Mouse (Mus musculus) right cerebral cortex, postnatal 36 days (tissue): ENCODE measurements around the gene Kbtbd8.

Source experiments
- DNase-seq, 2 experiments: peaks; one replicate each; pipeline ENCODE4 v3.0.0; 2022; ENCODE audit warnings: low spot score in 2 of 2, mixed read lengths in 1 of 2

The Kbtbd8 gene

DNA sequence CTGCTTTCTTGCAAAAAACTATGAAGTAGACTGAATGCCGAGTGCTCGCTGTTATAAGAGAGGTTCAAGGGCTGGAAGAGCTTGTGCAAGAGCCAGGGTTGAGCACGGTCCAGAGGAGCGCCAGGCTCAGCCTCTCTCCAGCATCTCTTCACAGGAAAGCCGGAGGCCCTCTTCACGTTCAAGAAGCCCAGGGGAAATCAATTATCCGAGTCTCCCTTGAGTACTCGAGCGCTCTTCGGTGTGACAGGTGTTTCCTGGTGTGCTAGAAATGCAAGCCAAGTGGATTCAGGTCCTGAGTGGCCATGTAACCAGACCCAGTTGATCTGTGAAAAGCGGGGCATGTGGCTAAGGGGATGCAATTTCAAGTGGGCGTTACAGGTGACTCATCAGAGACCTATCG, at the start of gene Kbtbd8:
Kbtbd8 (plus strand) TSS at position 295 of the 400 bp plus-strand sequence.
- no peak for DNase-seq

- DNase-seq, result peak; percentile 14 to 29
These were observed 47.3 kb upstream of the Kbtbd8 start for GRCm38 (mm10) chr6:95069753-95070152.

GRCm38 (mm10) chr6:95085276-95085675, 31.8 kb upstream of the Kbtbd8 start:
- no peak for DNase-seq

- peak in 1 of 2 experiments; percentile 42 for DNase-seq
These were observed 29.7 kb upstream of the Kbtbd8 start for GRCm38 (mm10) chr6:95087154-95087846.

DNA sequence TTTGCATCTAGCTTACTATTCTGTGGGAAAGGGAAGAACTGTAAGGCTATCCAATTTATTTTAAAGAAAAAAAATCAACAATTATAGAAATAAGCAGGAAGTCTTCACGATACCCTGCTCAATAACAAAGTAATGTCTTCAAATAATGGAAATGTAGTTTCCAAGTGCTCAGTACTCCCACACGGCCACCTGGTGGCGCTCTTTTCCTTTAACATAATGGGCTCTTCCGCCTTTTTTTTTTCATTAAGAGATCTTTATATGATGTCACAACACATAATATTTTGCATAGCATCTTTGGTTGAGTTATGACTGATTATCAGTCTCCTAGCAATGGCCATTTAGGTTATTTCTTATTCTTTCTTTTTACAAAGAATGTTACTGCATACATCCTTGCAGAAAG, 29.0 kb upstream of the Kbtbd8 start:
- DNase-seq, result no peak

DNA sequence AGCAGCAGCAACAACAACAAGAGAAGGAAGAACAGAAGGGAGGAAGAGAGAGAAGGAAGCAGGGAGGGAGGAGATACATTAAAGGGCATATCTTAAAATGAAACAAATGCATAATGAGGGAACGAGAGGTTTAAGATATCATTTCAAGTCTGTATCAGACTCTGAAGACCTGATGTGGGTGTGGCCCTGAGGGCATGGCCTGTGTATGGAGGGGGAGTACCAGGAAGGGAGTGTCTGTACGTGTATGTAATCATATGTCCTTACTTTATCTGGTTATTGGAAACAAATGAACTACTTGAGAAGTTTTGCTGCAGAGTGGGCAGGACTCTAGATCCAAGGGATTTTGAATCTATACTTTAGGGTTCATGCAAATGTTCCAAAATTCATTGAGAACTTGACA, 22.3 kb upstream of the Kbtbd8 start:
- no peak for DNase-seq

DNA sequence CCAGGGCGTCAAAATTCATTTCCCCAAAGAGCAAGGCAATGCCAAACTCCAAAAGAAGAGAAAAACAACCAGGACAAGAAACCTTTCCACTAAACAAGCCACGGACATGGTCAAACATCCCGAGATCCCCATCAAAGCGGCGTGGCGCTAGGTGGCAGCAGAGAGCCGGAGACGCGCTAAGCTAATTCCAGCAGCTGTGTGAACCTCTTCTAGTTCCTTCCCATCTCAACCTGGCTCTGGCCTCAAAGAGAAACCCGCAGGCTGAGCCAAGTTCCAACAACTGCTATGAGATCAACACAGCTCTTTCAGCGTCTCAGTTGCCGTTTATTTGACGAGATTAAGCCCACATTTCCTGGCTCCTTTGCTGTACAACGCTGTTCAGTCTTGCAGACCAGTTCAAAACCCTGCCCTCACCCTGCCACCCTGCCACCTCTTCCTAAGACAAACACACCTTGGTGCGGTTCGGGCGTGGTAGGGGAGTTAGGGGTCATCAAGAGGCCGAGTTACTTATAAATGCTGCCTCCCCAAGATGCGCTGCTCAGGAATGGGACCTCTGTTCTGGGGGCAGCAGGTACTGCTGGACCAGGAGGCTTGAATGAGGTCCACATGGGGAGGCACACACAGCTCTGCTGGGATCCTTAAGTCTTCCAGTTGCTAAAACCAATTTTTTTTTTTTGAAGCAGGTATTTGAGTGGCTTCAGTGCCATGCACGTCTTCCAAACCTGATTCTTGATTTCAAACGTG, 18.5 kb upstream of the Kbtbd8 start:
- peak; percentile 66 to 77 for DNase-seq

DNA sequence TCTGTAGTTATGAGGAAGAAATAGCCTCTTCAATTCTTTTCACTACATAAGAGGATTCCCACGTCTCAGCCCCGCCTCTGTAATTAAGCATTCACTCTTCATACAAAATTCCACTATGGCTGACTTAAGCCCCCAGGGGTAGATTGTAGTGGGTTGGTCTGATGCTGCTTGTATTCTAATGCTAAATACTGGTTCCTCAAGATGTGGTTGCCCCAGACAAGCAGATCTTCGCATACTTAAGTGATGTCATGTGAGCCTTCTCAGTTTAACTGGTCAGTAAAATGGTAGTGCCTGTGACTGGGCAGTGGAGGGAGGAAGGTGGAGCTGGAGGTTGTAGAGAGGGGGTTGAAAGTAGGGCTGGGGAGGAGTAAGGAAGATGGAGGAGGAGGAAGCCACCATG, 13.3 kb upstream of the Kbtbd8 start:
- no peak for DNase-seq

- DNase-seq, result no peak
These were observed 8.6 kb upstream of the Kbtbd8 start for GRCm38 (mm10) chr6:95108437-95108836.

DNA sequence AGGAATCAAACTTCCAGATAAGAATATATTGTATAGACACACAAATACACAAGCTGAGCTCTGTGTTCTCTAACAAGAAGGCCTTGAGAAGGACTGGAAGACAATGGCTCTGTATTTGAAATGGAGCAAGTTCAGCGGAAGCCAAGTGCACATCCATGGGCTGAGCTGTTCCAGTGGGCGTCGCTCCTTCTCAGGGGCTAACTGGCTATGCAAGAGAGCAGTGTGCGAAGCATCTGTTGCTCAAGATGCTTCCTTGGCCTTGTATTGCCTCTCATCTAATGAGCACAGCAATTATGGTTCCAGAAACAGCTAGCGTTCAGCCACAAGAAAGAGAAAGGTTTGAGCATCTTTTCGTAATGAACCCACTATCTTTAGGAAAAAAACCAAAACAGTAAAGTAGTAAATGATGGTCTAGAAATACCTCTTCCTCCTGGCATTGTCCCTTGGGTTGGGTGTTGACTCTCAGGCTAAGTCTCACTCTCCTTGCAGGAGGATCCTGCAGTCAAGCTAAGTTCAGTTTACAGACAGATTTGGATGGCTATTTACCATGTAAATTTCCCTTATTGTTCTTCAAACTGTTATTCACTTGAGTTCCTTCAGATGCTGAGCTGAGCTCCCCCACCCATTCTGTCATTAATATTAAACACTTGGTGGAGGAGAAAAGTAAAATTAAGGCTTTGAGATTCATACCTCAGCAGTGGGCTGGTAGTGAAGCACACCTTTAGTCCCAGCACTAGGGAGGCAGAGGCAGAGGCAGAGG, 7.2 kb upstream of the Kbtbd8 start:
- no peak for DNase-seq

DNA sequence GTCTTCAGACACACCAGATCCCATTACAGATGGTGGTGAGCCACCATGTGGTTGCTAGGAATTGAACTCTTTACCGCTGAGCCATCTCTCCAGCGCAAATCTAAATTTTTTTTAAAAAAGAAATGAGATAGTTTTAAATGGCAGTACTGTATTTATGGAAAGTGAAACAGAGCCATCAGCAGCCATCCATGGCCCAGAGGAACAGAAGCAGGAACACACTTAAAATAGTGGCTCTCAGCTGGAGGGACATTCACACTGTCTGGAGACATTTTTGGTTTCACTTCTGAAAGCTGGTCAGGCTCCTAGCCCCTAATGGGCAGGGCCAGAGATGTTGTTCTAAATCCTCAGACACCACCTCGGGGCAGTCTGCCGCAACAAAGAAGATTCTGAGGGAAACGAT, 5.0 kb upstream of the Kbtbd8 start:
- no peak for DNase-seq

DNA sequence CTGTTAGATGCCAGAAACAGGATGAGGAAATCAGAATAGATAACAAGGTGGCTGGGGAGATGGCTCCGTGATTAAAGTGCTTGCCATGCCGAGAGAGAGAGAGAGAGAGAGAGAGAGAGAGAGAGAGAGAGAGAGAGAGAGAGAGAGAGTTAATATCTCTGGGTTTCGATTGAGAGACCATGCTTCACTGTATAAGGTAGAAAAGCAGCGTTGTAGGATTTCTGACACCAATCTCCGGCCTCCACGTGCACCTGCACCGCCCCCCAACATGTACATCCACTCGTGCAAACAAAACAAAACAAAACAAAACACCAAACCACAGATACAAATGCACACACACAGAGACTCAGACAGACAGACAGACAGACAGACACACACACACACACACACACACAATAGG, 527 bp upstream of the Kbtbd8 start:
- no peak for DNase-seq

GRCm38 (mm10) chr6:95117614-95118541, 838 bp downstream of the Kbtbd8 start:
- peak; percentile 95 to 98 for DNase-seq

DNA sequence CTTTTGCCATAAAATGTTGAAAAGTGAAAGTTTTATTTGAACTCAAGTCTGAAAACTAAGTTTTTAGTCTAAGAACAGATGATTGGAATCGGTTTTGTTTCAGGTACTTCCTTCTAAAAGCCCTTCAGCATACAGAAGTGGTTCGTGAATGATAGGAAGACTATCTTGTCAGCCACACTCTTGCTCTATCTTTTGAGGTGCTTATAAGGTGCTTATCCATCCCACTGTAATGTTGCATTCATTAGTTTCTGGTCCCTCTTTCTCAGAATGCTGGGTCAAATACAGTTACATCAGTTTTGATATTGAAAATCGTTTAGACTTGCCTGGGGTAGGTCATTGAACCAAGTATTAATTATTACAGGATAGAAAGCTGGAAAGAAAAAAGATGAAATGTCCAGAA, 2.3 kb downstream of the Kbtbd8 start:
- no peak for DNase-seq

DNA sequence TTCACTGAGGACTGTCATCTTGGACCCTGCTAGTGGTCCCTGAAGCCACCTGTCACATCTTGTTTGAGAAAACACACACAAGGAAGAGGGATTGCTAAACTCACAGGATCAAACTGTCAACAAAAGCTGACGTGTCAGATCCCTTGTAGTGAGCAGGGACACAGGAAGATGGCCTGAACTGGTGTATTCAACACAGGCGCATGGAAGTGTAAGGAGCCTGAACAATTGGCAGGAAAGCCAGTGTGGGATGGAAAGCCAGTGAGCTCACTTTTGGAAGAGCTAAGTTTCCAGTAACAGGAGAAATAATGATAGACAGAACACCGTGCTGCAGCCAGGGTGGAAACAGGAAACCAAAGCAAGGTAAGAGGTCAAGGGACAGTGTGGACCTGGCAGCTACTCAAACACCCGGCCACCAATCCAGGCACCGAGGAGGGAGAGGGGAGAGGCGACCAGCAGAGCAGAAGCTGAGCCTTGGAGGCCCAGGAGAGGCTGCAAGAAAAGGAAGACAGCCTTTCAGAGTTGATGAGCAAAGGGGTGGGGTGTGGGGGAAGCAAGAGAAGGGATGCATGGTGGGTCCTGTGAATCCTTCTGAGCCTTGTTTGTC, 33.0 kb downstream of the Kbtbd8 start:
- DNase-seq, result no peak

DNA sequence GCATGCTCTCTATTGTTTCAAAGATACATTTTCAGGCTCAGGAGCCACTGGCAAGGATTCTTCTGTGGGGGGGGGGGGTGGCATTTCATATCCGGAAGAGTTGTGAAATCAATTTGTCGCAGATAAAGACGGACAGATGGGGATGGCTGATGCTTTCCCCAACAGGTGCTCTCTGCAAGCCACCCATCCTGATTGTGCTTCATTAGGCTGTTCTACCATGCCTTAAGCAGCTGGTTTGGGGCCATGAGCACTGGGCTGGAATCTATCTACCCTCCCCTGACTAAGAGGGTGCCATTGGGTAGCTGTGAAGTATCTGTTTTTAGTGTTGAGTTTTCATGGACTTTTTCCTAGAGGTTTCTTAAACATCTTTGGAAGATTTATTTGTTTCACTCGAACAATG, 33.8 kb downstream of the Kbtbd8 start:
- DNase-seq, result no peak

DNA sequence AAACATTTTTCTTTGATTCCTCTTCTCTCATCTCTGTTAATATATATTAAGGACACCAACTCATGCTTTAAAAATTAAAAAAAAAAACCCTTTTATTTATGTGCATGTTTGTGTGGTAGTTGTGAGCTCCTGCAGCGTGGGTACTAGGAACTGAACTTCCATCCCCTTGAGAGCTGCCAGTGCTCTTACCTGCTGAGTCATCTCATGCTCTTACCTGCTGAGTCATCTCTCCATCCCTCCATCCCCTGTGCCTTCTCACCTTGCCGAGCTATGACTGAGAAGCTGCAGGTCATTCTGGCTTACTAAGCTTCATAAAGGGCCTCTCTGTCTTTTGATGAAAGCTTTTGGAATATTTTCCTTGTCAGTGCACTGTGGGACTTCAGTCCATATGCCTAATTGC, 34.5 kb downstream of the Kbtbd8 start:
- DNase-seq, result no peak

- DNase-seq, result no peak
These were observed 46.9 kb downstream of the Kbtbd8 start for GRCm38 (mm10) chr6:95163965-95164364.

DNA sequence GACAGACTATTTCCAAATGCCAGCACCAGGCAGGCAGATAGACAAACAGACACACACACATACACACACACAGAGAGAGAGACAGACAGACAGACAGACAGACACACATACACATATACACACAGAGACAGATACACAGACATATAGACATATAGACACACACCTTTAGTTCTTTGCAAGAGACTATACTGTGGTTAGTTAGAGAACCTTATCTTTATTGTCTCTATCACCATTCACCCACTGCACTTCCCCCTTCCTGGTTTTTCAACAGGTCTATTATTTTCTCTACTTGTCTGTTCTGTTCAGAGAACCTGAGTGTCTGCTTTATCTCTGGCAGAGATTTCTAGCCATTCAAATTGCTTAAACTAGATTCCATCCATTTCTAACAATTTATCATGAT, 48.6 kb downstream of the Kbtbd8 start:
- no peak for DNase-seq

DNA sequence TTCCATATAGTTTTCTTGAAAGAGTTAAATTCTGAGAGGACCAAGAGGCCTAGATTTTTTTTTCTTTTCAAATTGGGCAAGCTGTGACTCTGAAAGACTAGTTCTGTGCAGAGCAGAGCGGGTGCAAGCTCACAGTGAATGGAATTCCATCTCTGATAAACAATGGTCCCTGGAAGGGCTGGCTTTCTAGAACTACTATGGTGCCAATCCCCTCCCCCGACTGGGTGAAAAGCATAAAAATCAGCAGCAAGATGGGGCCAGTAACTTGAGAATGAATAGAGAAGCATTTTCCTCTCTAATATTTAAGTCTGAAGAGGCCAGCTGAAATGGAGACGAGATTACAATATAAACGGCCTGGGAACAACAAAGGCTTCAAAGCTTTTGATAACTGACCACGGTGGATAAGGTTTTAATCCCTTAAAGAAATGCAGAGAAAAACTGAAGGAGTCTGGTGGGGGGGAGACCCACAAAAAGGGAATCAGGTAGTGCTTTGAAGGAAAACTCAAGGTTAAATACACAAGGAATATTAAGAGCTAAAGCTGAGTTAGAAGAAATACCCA, 50.7 kb downstream of the Kbtbd8 start:
- DNase-seq, result no peak

GRCm38 (mm10) chr6:95169411-95169810, 52.4 kb downstream of the Kbtbd8 start:
- no peak for DNase-seq
